Mouse (Mus musculus): ENCODE results near the gene Sik1. TPM values are rescaled to one million over a fixed set of nuclear protein-coding genes. Genes with fewer than 3 reads are reported as not detected.

The Sik1 gene
- total RNA-seq, 2 experiments from 2014 or later, result 23.5 to 27.8 TPM

DNA sequence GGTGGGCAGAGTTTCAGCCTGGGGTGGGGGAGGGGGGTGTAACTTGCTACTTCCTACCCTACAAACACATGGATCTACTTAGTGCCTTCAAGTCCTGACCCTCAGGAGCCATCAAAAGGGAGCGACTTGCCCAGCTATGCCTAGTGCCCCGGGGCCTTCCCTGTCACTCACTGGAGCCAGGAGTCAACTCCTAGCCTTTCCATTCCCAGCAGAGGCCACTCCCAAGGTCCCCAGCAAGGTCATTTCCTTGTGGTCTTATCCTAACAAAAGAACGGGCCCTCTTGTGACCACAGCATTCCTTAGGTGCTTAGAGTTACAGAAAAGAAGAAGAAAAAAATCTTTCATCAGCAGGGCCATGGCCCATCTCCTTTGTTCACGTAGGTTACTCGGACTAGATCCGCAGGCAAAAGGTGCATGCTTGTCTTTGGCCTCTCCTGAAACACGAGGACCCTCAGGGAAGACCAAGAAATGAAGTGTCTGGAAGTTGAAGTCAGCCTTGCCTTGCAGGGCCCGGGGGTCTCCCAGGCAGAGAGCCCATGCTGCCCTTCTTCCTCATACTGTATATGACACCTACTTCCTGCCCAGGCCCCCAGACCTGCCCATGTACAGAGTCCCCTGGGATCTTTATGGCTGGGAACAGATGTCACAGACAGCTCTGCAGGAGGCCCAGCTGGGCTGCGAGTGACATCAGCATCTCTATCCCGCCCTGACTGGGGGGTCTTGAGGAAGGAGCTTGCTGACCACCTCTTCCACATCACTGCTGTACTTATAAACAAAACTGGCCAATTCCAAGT is 47.3 kb downstream of the Sik1 start:
- DNase-seq (ENCODE audit: low spot score), result no peak

DNA sequence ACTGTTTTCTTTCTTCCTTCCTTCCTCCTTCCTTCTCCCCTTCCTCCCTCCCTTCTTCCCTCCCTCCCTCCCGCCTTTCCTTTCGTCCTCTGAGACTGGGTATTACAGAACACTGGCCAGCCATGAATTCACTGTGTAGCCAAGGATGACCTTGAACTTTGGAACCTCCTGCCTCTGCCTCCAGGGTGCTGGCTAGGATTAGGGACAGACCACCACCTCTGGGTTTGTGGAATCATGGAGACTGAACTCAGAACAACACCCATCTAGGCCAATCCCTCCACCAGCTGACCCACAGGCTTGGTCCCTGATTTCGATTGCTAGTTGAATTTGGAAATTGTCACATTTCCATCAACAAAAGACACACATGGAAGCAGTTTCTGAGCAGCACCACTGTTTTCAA is 49.1 kb downstream of the Sik1 start:
- no peak for DNase-seq (ENCODE audit: low spot score)

DNA sequence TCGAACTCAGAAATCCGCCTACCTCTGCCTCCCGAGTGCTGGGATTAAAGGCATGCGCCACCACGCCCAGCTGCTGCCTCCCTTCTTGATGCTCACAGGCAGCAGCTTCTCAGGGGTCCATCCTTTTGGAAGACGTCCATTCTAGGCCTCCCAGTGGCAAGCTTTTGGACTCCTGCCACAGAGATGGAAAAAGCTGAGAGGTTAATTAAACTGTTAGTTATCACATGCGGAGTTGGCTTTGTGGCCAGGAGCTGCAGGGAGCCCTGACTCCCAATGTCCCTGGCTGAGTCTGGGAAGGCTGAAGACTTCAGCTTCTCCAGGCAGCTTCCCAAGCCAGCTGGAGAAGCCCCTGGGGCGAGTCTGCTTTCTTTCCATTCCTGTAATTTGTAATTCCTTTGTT is 49.6 kb downstream of the Sik1 start:
- DNase-seq (ENCODE audit: low spot score), result no peak

DNA sequence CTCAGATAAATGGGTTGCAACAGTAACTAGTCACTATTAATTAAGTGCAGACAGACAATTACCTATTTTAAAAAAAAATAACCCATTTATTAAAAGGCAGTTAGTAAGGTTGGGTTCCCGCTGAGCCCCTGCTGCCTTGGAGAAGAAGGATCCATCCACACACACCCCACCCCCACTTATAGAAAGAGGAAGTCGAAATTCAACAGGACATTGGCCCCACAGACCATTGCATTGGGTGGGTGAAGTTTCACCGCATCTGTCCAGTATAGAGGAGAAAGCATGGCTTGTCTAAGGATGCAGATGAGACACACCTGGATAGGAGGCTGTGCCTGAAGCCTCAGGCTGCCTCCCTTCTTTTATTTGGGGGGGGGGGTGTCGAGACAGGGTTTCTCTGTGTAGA is 50.0 kb downstream of the Sik1 start:
- DNase-seq (ENCODE audit: low spot score), result no peak

DNA sequence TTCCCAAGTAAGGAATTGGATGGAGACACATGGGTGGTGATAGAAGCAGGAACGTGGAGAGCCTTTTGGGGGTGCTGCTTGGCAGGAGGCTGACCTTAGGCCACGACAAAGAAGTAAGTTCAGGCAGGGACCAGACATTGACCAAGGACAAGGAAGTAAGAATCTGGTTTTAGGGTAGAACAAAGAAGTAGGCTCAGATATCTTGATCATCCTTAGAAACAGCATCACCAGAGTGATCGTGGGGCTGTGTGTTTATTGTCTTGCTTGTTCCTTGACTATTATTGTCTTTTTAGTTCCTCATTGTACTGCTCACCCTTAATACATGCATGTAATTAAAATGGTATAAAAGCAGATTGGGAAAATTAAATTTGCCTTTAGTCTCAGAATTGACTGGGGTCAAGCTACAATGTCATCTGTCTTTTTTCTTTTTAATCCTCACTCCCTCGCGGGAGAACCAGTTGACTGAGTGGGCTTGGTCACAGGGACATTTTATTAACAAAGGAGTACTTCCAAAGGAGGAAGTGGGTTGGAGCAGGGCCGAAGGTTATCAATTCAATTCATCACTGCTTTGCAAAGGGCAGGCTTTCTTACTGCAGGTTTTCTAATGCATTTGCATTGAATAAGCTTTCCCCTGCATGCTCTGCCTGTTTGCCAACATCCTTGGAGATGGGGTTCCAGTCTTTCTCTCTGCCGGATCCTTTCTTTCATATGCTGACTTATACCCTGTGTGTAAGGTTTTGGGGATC is 53.2 kb downstream of the Sik1 start:
- no peak for DNase-seq (ENCODE audit: low spot score)

DNA sequence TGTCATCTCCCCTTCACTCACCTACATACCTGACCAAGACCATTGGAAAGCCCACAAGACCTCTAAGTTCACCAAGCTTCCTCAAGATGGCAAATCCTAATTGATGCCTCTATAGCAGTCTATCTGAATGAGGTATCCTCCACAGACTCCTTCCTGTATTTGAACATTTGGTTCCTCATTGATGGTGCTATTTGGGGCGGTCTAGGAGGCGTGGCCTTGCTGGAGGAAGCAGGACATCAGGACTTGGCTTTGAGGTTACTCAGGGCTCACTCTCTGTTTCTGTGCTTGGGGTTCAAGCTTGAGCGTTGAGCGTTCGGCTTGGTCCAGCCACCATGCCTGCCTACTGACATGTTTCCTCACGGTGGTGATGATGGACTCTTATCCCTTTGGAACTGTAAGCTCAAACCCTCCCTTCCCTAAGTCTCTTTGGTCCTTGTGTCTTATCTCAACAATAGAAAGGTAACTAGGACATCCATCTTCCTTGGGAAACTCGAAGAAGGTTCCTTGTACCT is 54.7 kb downstream of the Sik1 start:
- DNase-seq (ENCODE audit: low spot score), result no peak

DNA sequence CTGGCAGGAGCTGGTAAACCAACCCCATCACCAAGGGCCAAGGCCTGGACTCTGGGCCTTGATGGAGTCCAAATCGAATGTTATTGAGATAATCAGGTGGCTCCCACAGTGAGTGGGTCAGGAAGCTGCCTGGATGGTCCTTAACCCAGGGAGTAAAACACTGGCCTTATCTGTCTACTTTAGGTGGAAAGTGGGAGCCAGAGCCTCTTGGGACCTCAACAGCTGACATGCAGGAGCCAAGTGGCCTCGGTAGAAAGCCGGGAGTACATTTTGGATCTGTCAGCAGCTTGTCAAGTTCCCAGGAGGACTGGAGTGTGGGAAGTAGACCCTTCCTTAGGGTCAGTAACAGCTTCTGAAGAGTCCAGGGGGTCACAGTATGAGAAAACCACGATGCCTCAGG is 59.7 kb downstream of the Sik1 start:
- no peak for DNase-seq (ENCODE audit: low spot score)

Other genes with a start within 250 kb of the Sik1 start
- under 1 TPM; 0.66 to 0.69 TPM for gene Cbs, start 218.6 kb downstream of the Sik1 start, total RNA-seq (2021)
- 10 to 100 TPM; 62.1 to 62.7 TPM for gene U2af1, start 196.9 kb downstream of the Sik1 start, total RNA-seq (2021)
- not detected for gene Cryaa, start 178.0 kb downstream of the Sik1 start, total RNA-seq (2021)
- 1 to 10 TPM; 5.9 to 8.4 TPM for gene Rrp1b, start 180.3 kb upstream of the Sik1 start, total RNA-seq (2021)
- under 1 TPM; 0.55 to 0.57 TPM for gene Hsf2bp, start 180.5 kb upstream of the Sik1 start, total RNA-seq (2021)